Mouse (Mus musculus) forebrain, embryonic 16.5 days (tissue): ENCODE results near the gene Slc5a10. TPM values are rescaled to one million over a fixed set of nuclear protein-coding genes. Genes with fewer than 3 reads are reported as not detected.

ENCODE experiments used
- ATAC-seq: fragments of 200-750 bp; cut with Nextera tagmentation; 2 replicates; pipeline ENCODE4 v1.8.0; 2017; ENCODE audit warnings: mild to moderate bottlenecking, moderate library complexity
- H3K27ac ChIP-seq: fragments of 300-500 bp; sonication (generic); 2 replicates; pipeline ENCODE4 v1.5.1; 2014; ENCODE audit warnings: low read length, control low read depth
- H3K27me3 ChIP-seq: fragments of 300-500 bp; sonication (generic); replicated peaks from 2 replicates; pipeline ENCODE4 v1.6.1; 2014; ENCODE audit warnings: low read length; ENCODE audit not compliant: control insufficient read depth, insufficient read depth
- H3K36me3 ChIP-seq: fragments of 300-500 bp; sonication (generic); 2 replicates; pipeline ENCODE4 v1.6.1; 2014; ENCODE audit not compliant: control insufficient read depth, insufficient read depth
- H3K4me1 ChIP-seq: fragments of 300-500 bp; sonication (generic); replicated peaks from 2 replicates; pipeline ENCODE4 v1.6.1; 2014; ENCODE audit warnings: low read length; ENCODE audit not compliant: control insufficient read depth, insufficient read depth
- H3K4me2 ChIP-seq: fragments of 300-500 bp; sonication (generic); 2 replicates; pipeline ENCODE4 v1.6.1; 2014; ENCODE audit warnings: mild to moderate bottlenecking, low read length, control low read depth
- H3K4me3 ChIP-seq: fragments of 300-500 bp; sonication (generic); replicated peaks from 2 replicates; pipeline ENCODE4 v1.5.1; 2014; ENCODE audit warnings: mild to moderate bottlenecking, low read length, control low read depth
- H3K9ac ChIP-seq: fragments of 300-500 bp; sonication (generic); replicated peaks from 2 replicates; pipeline ENCODE4 v1.6.1; 2014; ENCODE audit warnings: low read depth, low read length, control low read depth
- H3K9me3 ChIP-seq: fragments of 300-500 bp; sonication (generic); 2 replicates; pipeline ENCODE4 v1.6.1; 2016; ENCODE audit warnings: low read length; ENCODE audit not compliant: control insufficient read depth
- WGBS: fragments of 180-500 bp; shearing (Covaris S2); extraction: QIAGEN DNeasy Blood & Tissue Kit; methylation state at CpG from one replicate; pipeline ENCODE4 v1.1.7; 2014; 5-methylcytosine and 5-hydroxymethylcytosine counted together
- polyA plus RNA-seq: library from polyadenylated mRNA; unstranded; fragments of >200 nt; fragmentation: Nextera tagmentation; extraction: Ambion mirVana; gene quantifications from 2 replicates; pipeline ENCODE4 v1.2.1, GENCODE M21; 2015

The Slc5a10 gene
- polyA plus RNA-seq, 1 experiment from 2014 or later: not detected

- no peaks in the 10 kb centered on the region for H3K36me3 ChIP-seq
- WGBS: 45% methylated on average over 11 of the region's 11 CpGs
- no peak overlapping the region for H3K4me3 ChIP-seq
- no peaks in the 10 kb centered on the region for H3K9me3 ChIP-seq
- H3K27me3 ChIP-seq: no peaks in the 10 kb centered on the region
- H3K27ac ChIP-seq: no peak overlapping the region
- no peak overlapping the region for H3K4me2 ChIP-seq
- peaks cover 4% of the 10 kb centered on the region; the same call in 1 of the 2 replicates for H3K4me1 ChIP-seq
- ATAC-seq: peak; percentile 88
- no peak overlapping the region for H3K9ac ChIP-seq
Measured at GRCm38 (mm10) chr11:61714346-61715117, 6.1 kb downstream of the Slc5a10 start.

- ATAC-seq: no peak
- H3K4me2 ChIP-seq: no peak overlapping the region
- no peak overlapping the region for H3K4me3 ChIP-seq
- 61% methylated on average over 15 of the region's 15 CpGs for WGBS
- no peak overlapping the region for H3K9ac ChIP-seq
- no peak overlapping the region for H3K27ac ChIP-seq
- H3K27me3 ChIP-seq: no peaks in the 10 kb centered on the region
- peaks cover 4% of the 10 kb centered on the region; the same call in 1 of the 2 replicates for H3K4me1 ChIP-seq
- H3K36me3 ChIP-seq: no peaks in the 10 kb centered on the region
- no peaks in the 10 kb centered on the region for H3K9me3 ChIP-seq
Measured at GRCm38 (mm10) chr11:61713157-61713855, 7.3 kb downstream of the Slc5a10 start.

GRCm38 (mm10) chr11:61708928-61709327 lies 11.7 kb downstream of the Slc5a10 start:
- Histone ChIP-seq H3K27ac (no peak overlapping the region), H3K4me2 (no peak overlapping the region), H3K36me3 (no peaks in the 10 kb centered on the region), H3K27me3 (no peaks in the 10 kb centered on the region), H3K4me1 (no peaks in the 10 kb centered on the region), H3K9ac (no peak overlapping the region), H3K4me3 (no peak overlapping the region), H3K9me3 (no peaks in the 10 kb centered on the region)
- 77% methylated on average over 3 of the region's 3 CpGs for WGBS
- ATAC-seq: no peak

- H3K4me2 ChIP-seq: no peak overlapping the region
- H3K9me3 ChIP-seq: no peaks in the 10 kb centered on the region
- no peak overlapping the region for H3K27ac ChIP-seq
- no peak overlapping the region for H3K4me3 ChIP-seq
- H3K27me3 ChIP-seq: no peaks in the 10 kb centered on the region
- no peak overlapping the region for H3K9ac ChIP-seq
- ATAC-seq: no peak
- H3K4me1 ChIP-seq: no peaks in the 10 kb centered on the region
- no peaks in the 10 kb centered on the region for H3K36me3 ChIP-seq
- 67% methylated on average over 4 of the region's 4 CpGs for WGBS
Measured at GRCm38 (mm10) chr11:61706232-61706631, 14.4 kb downstream of the Slc5a10 start.

- H3K4me3 ChIP-seq: no peak overlapping the region
- WGBS: 71% methylated on average over 2 of the region's 2 CpGs
- H3K27me3 ChIP-seq: no peaks in the 10 kb centered on the region
- no peaks in the 10 kb centered on the region for H3K36me3 ChIP-seq
- no peak overlapping the region for H3K27ac ChIP-seq
- no peaks in the 10 kb centered on the region for H3K9me3 ChIP-seq
- H3K9ac ChIP-seq: no peak overlapping the region
- H3K4me1 ChIP-seq: no peaks in the 10 kb centered on the region
- ATAC-seq: no peak
- no peak overlapping the region for H3K4me2 ChIP-seq
Measured at GRCm38 (mm10) chr11:61705581-61705980, 15.0 kb downstream of the Slc5a10 start.

- Histone ChIP-seq H3K4me2 (no peak overlapping the region), H3K9me3 (no peaks in the 10 kb centered on the region), H3K9ac (no peak overlapping the region), H3K36me3 (no peaks in the 10 kb centered on the region), H3K27ac (no peak overlapping the region), H3K27me3 (no peaks in the 10 kb centered on the region), H3K4me3 (no peak overlapping the region), H3K4me1 (peaks cover 4% of the 10 kb centered on the region)
- ATAC-seq: no peak
- 94% methylated on average over 5 of the region's 5 CpGs for WGBS
Measured at GRCm38 (mm10) chr11:61702494-61702893, 18.1 kb downstream of the Slc5a10 start.

- H3K36me3 ChIP-seq: no peaks in the 10 kb centered on the region
- no peaks in the 10 kb centered on the region for H3K27me3 ChIP-seq
- no peak overlapping the region for H3K27ac ChIP-seq
- no peak for ATAC-seq
- no peak overlapping the region for H3K9ac ChIP-seq
- no peak overlapping the region for H3K4me3 ChIP-seq
- H3K4me1 ChIP-seq: peaks cover 4% of the 10 kb centered on the region
- no peak overlapping the region for H3K4me2 ChIP-seq
- no peaks in the 10 kb centered on the region for H3K9me3 ChIP-seq
- 46% methylated on average over 5 of the region's 5 CpGs for WGBS
Measured at GRCm38 (mm10) chr11:61701696-61702095, 18.9 kb downstream of the Slc5a10 start.

- ATAC-seq: no peak
- no peaks in the 10 kb centered on the region for H3K27me3 ChIP-seq
- peaks cover 4% of the 10 kb centered on the region for H3K4me1 ChIP-seq
- H3K9ac ChIP-seq: no peak overlapping the region
- H3K36me3 ChIP-seq: no peaks in the 10 kb centered on the region
- H3K9me3 ChIP-seq: no peaks in the 10 kb centered on the region
- no peak overlapping the region for H3K4me3 ChIP-seq
- no peak overlapping the region for H3K27ac ChIP-seq
- WGBS: 41% methylated on average over 4 of the region's 4 CpGs
- H3K4me2 ChIP-seq: no peak overlapping the region
Measured at GRCm38 (mm10) chr11:61699933-61700332, 20.7 kb downstream of the Slc5a10 start.

GRCm38 (mm10) chr11:61699460-61699859 lies 21.2 kb downstream of the Slc5a10 start:
- Histone ChIP-seq H3K4me3 (no peak overlapping the region), H3K4me1 (peaks cover 4% of the 10 kb centered on the region)

More at GRCm38 (mm10) chr11:61699460-61699859, 21.2 kb downstream of the Slc5a10 start:
- no peaks in the 10 kb centered on the region for H3K36me3 ChIP-seq
- WGBS: 82% methylated on average over 5 of the region's 5 CpGs
- no peak overlapping the region for H3K27ac ChIP-seq
- no peaks in the 10 kb centered on the region for H3K9me3 ChIP-seq
- no peak overlapping the region for H3K4me2 ChIP-seq
- no peaks in the 10 kb centered on the region for H3K27me3 ChIP-seq
- H3K9ac ChIP-seq: no peak overlapping the region
- ATAC-seq: no peak
